Mouse (Mus musculus) forebrain, embryonic 13.5 days (tissue): ENCODE measurements around the gene Wdr4. TPM values are rescaled to one million over a fixed set of nuclear protein-coding genes. Genes with fewer than 3 reads are reported as not detected.

Experiments used
- ATAC-seq: fragments of 200-750 bp; cut with Nextera tagmentation; 2 replicates; pipeline ENCODE4 v1.8.0; 2017
- H3K27ac ChIP-seq: fragments of 300-500 bp; sonication (generic); 2 replicates; pipeline ENCODE4 v1.5.1; 2015; ENCODE audit warnings: inconsistent platforms, mild to moderate bottlenecking, moderate library complexity
- H3K27me3 ChIP-seq: fragments of 300-500 bp; sonication (generic); 2 replicates; pipeline ENCODE4 v1.6.1; 2015; ENCODE audit warnings: mild to moderate bottlenecking, inconsistent platforms
- H3K36me3 ChIP-seq: fragments of 300-500 bp; sonication (generic); 2 replicates; pipeline ENCODE4 v1.6.1; 2015; ENCODE audit warnings: mild to moderate bottlenecking, inconsistent platforms; ENCODE audit not compliant: poor library complexity, severe bottlenecking
- H3K4me1 ChIP-seq: fragments of 300-500 bp; sonication (generic); 2 replicates; pipeline ENCODE4 v1.6.1; 2015; ENCODE audit warnings: inconsistent platforms
- H3K4me2 ChIP-seq: fragments of 300-500 bp; sonication (generic); 2 replicates; pipeline ENCODE4 v1.6.1; 2015; ENCODE audit warnings: inconsistent platforms, mild to moderate bottlenecking, moderate library complexity
- H3K4me3 ChIP-seq: fragments of 300-500 bp; sonication (generic); 2 replicates; pipeline ENCODE4 v1.5.1; 2015; ENCODE audit warnings: mild to moderate bottlenecking, inconsistent platforms
- H3K9ac ChIP-seq: fragments of 300-500 bp; sonication (generic); 2 replicates; pipeline ENCODE4 v1.6.1; 2015; ENCODE audit warnings: mild to moderate bottlenecking, inconsistent platforms
- H3K9me3 ChIP-seq: fragments of 300-500 bp; sonication (generic); replicated peaks from 2 replicates; pipeline ENCODE4 v1.6.1; 2016; ENCODE audit warnings: inconsistent platforms
- WGBS: fragments of 180-500 bp; shearing (Covaris S2); methylation state at CpG from one replicate; pipeline ENCODE4 v1.1.7; 2015; 5-methylcytosine and 5-hydroxymethylcytosine counted together
- polyA plus RNA-seq: library from polyadenylated mRNA; unstranded; fragments of >200 nt; fragmentation: Nextera tagmentation; extraction: Ambion mirVana; gene quantifications from 2 replicates; pipeline ENCODE4 v1.2.1, GENCODE M21; 2015

The Wdr4 gene
- polyA plus RNA-seq, 1 experiment from 2014 or later = 37.9 TPM

DNA sequence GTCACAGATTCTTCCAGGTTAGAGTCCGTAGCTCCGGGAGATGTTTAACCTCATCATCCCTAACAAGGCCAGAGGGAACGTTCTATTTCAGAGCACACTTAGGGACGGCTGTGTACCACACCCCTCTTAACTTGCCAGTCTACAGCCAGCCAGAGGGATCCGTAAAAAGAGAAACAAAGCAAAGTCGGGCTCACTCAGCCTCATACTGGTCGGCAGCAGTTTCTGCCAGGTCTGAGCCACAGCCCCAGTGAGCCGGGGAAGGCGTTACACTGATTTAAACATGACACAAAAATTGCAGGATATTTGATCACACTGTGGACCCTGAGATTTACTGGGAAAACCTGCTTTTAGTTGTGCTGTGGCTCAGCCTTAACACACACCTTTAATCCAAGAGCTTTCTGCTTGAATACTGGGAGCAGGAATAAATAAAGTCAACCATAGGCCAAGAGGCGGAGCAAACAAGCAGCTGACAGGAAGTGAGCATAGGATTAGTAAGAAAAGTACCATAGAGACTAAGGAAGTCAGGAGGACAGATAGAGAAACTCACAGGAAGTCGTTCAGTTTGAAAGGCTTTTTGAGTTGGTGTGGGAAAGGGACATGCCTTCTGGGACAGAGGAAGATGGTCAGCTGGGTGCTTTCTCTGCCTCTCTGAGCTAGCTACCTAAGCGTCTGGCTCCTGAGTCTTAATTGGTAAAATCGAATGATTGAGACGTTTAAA is 11.8 kb upstream of the Wdr4 start:
- H3K36me3 ChIP-seq = peaks cover 41% of the 10 kb centered on the region
- ATAC-seq = no peak
- H3K27me3 ChIP-seq = no peaks in the 10 kb centered on the region
- H3K27ac ChIP-seq = peak overlapping the region; percentile 17; the same call in 1 of the 2 replicates
- no peaks in the 10 kb centered on the region for H3K9me3 ChIP-seq
- peaks cover 20% of the 10 kb centered on the region for H3K4me1 ChIP-seq
- H3K4me2 ChIP-seq = no peak overlapping the region
- H3K4me3 ChIP-seq = no peak overlapping the region
- WGBS = 93% methylated on average over 14 of the region's 14 CpGs
- H3K9ac ChIP-seq = no peak overlapping the region

DNA sequence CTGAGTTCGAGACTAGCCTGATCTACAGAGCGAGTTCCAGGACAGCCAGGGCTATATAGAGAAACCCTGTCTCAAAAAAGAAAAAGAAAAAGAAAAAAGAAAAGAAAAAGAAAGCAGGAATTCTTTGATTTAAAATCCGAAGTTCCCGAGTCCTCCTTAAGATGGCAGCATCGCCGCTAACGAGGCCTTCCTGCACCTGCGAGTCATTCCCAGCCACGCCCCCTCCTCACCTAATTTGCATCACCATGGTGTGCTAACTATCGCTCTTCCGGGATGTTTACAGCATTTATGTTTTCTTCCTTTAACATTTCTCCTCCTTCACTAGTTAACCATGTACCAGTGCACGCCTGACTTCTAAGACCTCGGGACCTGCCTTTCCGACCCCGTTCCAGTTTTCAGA is 9.5 kb upstream of the Wdr4 start:
- Histone ChIP-seq H3K36me3 (peaks cover 49% of the 10 kb centered on the region), H3K9me3 (no peaks in the 10 kb centered on the region), H3K4me3 (no peak overlapping the region), H3K9ac (no peak overlapping the region), H3K4me1 (peaks cover 5% of the 10 kb centered on the region; the same call in 1 of the 2 replicates), H3K27me3 (no peaks in the 10 kb centered on the region), H3K27ac (no peak overlapping the region), H3K4me2 (peak overlapping the region; percentile 35)
- 26% methylated on average over 15 of the region's 15 CpGs for WGBS
- ATAC-seq = peak; percentile 75; the same call in 1 of the 2 replicates

DNA sequence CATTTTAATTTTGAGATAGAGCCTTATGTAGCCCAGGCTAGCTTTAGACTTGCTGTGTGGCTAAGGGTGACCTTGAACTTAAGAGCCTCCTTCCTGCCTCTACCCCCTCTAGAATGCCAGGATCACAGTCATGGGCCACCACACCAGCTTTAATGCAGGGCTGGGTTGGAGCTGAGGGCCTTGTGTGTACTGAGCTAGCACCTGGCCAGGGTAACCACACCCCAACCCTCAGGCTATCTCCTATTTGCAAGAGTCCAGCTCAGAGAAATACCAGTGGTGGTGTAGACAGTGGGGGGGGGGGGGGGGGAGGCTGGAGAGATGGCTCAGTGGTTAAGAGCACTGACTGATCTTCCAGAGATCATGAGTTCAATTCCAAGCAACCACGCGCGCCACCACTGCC is 6.0 kb upstream of the Wdr4 start:
- no peak overlapping the region for H3K9ac ChIP-seq
- 100% methylated on average over 3 of the region's 3 CpGs for WGBS
- no peak overlapping the region for H3K27ac ChIP-seq
- no peak overlapping the region for H3K4me2 ChIP-seq
- no peaks in the 10 kb centered on the region for H3K27me3 ChIP-seq
- H3K36me3 ChIP-seq = peaks cover 53% of the 10 kb centered on the region
- H3K4me1 ChIP-seq = peaks cover 22% of the 10 kb centered on the region
- H3K4me3 ChIP-seq = no peak overlapping the region
- ATAC-seq = no peak
- no peaks in the 10 kb centered on the region for H3K9me3 ChIP-seq

DNA sequence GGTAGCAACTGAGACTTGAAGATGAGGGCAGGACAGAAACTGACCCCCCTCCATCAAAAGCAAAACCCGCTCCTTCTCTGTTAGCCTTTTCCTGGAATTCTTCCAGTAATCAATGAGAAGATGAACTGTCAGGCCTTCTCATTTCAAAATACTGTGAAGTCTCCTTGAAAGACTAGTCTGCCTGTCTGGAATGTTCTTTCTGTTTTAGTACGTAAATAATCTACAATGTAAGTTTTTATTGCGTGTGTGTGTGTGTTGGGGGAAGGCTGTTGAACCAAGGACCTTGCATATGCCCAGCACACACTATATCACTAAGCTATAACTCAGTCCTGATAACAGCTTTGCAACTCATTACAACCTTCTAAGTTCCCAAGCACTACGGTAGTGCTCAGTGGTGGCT is 5.3 kb upstream of the Wdr4 start:
- Histone ChIP-seq H3K4me2 (no peak overlapping the region), H3K4me1 (peaks cover 27% of the 10 kb centered on the region), H3K27me3 (no peaks in the 10 kb centered on the region), H3K27ac (no peak overlapping the region), H3K4me3 (no peak overlapping the region), H3K9me3 (no peaks in the 10 kb centered on the region), H3K9ac (no peak overlapping the region), H3K36me3 (peaks cover 49% of the 10 kb centered on the region)
- no peak for ATAC-seq
- WGBS = 96% methylated on average over 4 of the region's 4 CpGs

DNA sequence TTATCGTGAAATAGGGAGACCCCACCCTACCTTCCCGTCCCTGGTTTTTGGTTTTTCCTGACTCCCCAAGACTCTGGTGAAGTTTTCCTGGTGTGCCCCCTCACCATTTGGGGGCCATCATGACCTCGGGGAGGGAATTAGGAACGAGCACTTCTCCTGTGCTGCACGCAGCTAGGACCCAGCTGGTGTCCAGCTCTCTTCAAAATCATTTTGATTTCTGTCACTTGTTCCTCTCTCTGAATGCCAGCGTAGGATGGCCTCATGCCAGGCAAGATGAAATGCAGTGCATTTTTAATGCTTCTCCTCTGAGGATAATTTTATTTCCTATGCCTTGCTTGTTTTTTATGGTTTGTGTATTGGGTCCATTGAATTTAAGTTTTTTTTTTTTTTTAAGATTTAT is 2.2 kb upstream of the Wdr4 start:
- no peaks in the 10 kb centered on the region for H3K9me3 ChIP-seq
- peak overlapping the region; percentile 78 for H3K27ac ChIP-seq
- 81% methylated on average over 6 of the region's 6 CpGs for WGBS
- no peaks in the 10 kb centered on the region for H3K27me3 ChIP-seq
- peak overlapping the region; percentile 77; the same call in 1 of the 2 replicates for H3K4me2 ChIP-seq
- peaks cover 27% of the 10 kb centered on the region for H3K36me3 ChIP-seq
- H3K4me1 ChIP-seq = peaks cover 23% of the 10 kb centered on the region
- no peak overlapping the region for H3K4me3 ChIP-seq
- H3K9ac ChIP-seq = no peak overlapping the region
- ATAC-seq = no peak

DNA sequence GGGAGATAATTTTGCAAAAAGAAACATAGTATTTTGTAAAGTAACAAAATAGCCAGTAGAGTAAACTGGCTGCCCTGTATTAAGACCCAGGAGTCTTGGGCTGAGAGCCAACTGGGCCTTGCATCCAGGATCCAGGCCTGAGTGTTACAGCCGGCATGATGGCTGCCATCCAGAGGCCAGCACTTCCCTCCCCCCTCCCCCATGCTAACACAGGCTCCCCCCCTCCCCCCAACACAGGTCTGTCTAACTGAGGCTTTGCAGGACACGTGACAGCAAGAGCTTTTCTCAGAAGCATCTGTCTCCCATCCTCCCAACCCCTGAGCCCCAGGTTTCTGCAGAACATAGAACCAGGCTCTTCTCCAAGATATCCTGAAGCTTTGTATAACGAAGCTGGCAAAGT is 1.1 kb upstream of the Wdr4 start:
- Histone ChIP-seq H3K9ac (peak overlapping the region; percentile 76; the same call in 1 of the 2 replicates), H3K9me3 (no peaks in the 10 kb centered on the region), H3K27ac (peak overlapping the region; percentile 78), H3K27me3 (no peaks in the 10 kb centered on the region), H3K4me1 (peaks cover 23% of the 10 kb centered on the region), H3K36me3 (peaks cover 23% of the 10 kb centered on the region), H3K4me3 (peak overlapping the region; percentile 72), H3K4me2 (peak overlapping the region; percentile 77)
- ATAC-seq = peak; percentile 20; the same call in 1 of the 2 replicates
- WGBS = 14% methylated on average over 3 of the region's 3 CpGs

DNA sequence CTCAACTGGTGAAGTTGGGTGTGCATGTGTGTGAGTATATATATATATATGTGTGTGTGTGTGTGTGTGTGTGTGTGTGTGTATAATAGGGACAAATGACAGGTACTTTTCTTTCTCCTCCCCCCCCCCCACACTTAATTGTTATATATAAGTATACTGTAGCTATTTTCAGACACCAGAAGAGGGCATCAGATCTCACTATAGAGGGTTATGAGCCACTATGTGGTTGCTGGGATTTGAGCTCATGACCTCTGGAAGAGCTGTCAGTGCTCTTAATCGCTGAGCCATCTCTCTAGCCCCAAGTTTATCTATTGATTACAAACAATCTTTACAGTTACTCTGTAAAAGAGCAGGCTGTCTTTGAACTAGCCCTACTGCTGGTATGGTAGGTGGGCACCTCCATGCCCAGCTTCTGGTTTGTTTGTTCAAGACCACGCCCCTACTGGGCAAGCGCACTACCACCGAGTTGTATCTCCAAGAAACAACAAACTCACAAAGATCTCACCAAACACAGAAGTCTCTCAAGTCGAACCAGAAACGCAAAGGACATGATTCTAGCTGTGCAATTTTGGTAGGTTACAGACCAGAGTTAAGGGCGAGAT is 335 bp downstream of the Wdr4 start:
- ATAC-seq = peak; percentile 65
- Histone ChIP-seq H3K4me2 (peak overlapping the region; percentile 77), H3K4me3 (peak overlapping the region; percentile 72), H3K27ac (no peak overlapping the region), H3K9ac (peak overlapping the region; percentile 76), H3K9me3 (no peaks in the 10 kb centered on the region), H3K4me1 (peaks cover 23% of the 10 kb centered on the region), H3K36me3 (peaks cover 15% of the 10 kb centered on the region), H3K27me3 (no peaks in the 10 kb centered on the region)
- WGBS = 2% methylated on average over 7 of the region's 7 CpGs

DNA sequence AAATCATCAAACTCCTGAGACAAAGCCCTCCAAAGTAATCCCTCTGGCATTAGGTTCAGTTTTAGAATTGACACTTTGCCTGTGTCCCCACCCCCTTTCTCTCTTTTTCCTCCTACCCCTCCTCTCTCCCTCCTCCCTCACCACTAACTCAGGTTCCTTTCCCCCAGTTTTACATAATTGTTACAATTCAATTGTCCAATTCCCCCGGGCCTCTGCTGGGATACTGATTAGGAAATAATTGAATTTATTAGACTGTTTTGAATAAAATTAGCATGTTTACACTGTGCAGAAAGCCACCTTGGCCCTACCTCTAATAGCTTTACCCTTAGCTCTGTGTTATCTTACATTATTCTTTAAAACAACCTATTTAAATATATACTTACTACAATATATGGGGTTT is 5.1 kb downstream of the Wdr4 start:
- Histone ChIP-seq H3K4me2 (no peak overlapping the region), H3K4me1 (peaks cover 10% of the 10 kb centered on the region), H3K36me3 (peaks cover 3% of the 10 kb centered on the region; the same call in 1 of the 2 replicates), H3K9me3 (no peaks in the 10 kb centered on the region), H3K27ac (no peak overlapping the region), H3K27me3 (no peaks in the 10 kb centered on the region), H3K4me3 (no peak overlapping the region), H3K9ac (no peak overlapping the region)
- 59% methylated on average over 1 of the region's 1 CpGs for WGBS
- ATAC-seq = no peak

DNA sequence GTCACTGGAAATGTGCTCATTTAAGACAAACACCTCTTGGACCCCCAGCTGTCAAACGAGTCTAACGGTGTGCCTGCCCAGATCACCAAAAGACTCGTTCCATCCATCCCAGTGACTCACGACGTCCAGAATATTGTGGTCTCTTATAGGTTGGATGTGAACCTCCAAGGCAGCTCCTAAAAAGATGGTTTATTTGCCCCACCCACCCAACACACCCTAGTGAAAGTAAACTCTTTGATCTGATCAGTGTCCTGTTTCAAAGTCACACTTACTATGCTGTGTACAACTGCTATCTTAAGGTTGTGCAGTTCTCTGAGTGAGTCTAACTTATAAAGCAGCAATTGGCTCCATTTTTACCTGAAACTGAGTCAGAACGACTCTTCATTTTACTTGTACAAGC is 7.2 kb downstream of the Wdr4 start:
- H3K4me2 ChIP-seq = peak overlapping the region; percentile 86
- H3K36me3 ChIP-seq = peaks cover 24% of the 10 kb centered on the region
- H3K4me3 ChIP-seq = peak overlapping the region; percentile 81
- peak; percentile 22; the same call in 1 of the 2 replicates for ATAC-seq
- peaks cover 10% of the 10 kb centered on the region for H3K4me1 ChIP-seq
- no peaks in the 10 kb centered on the region for H3K9me3 ChIP-seq
- H3K27ac ChIP-seq = peak overlapping the region; percentile 78
- H3K27me3 ChIP-seq = no peaks in the 10 kb centered on the region
- 23% methylated on average over 6 of the region's 6 CpGs for WGBS
- peak overlapping the region; percentile 79 for H3K9ac ChIP-seq

DNA sequence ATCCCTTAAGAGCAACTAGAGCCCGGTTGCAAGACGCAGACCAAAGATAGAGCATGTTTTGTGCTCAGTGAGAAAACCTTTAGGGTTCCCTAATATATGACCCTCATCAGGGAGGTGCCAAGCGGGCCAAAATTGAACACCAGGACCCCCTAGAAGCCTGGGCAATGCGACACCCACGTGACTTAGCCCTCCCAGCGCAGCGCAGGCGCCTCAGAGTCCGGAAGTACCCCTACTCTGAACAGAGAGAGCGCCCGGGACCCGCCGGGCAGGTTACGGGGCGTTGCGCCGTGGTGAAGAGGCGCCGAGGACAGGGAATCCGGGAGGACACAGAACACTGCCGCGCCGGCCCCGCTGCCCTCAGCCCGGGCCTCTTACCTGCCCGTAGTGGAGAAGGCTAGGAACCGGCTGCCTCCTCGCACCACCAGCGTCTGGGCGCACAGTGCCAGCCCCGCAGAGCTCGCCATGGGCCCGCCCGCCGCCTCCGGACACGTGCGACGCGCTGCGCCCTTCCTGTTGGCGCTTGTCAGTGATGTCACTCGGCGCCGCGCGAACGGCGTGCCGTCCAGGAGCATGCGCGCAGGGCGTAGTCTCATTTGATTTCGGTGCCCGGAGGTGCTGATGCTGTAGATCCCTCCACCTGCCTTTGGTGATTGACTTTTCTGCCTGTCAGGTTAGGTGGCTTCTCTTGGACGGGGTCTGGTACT is 7.8 kb downstream of the Wdr4 start:
- Histone ChIP-seq H3K27me3 (no peaks in the 10 kb centered on the region), H3K9me3 (no peaks in the 10 kb centered on the region), H3K4me3 (peak overlapping the region; percentile 81), H3K27ac (peak overlapping the region; percentile 78), H3K36me3 (peaks cover 30% of the 10 kb centered on the region), H3K4me1 (peaks cover 10% of the 10 kb centered on the region), H3K4me2 (peak overlapping the region; percentile 86), H3K9ac (peak overlapping the region; percentile 79)
- under 1% methylated on average over 56 of the region's 56 CpGs for WGBS
- peak; percentile 97 for ATAC-seq

DNA sequence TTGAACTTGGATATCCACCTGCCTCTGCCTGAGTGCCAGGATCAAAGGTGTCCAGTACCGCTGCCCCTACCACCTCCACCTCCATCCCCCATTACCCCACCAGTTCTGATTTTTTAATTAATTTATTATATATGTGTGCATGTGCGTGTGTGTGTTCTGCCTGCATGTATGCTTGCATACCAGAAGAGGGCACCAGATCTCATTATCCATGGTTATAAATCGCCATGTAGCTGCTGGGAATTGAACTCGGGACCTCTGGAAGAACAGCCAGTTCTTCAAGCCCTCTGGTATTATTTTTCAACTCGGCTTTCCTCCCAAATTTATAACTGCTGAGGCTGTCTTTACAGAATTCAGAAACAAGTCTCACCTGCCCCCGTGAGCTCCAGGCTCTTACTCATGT is 8.8 kb downstream of the Wdr4 start:
- Histone ChIP-seq H3K9ac (no peak overlapping the region), H3K4me1 (peaks cover 10% of the 10 kb centered on the region), H3K9me3 (no peaks in the 10 kb centered on the region), H3K4me3 (peak overlapping the region; percentile 81), H3K27me3 (no peaks in the 10 kb centered on the region), H3K27ac (no peak overlapping the region), H3K4me2 (peak overlapping the region; percentile 86), H3K36me3 (peaks cover 39% of the 10 kb centered on the region)
- ATAC-seq = no peak
- WGBS = 94% methylated on average over 6 of the region's 6 CpGs

DNA sequence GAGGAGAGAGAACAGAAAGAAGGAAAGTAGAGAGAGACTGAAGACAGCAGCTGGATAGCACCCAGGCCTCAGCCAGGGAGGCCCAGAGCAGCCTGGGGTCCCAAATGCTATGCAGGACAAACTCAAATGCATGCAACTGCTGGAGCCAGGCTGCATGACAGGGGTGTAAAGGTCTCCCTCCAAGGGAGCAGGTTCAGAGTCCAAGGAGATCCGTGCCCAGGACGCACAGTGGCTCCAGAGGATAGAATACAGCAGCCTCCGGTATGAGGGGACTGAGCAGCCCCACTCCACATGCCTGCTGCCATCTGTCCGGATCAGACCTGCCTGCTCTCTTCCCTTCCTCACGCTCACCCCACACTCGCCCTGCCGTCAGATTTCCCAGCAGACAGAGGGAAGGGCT is 13.5 kb downstream of the Wdr4 start:
- ATAC-seq = no peak
- Histone ChIP-seq H3K27ac (no peak overlapping the region), H3K27me3 (no peaks in the 10 kb centered on the region), H3K9ac (no peak overlapping the region), H3K4me2 (no peak overlapping the region), H3K36me3 (peaks cover 82% of the 10 kb centered on the region), H3K4me3 (no peak overlapping the region), H3K4me1 (peaks cover 13% of the 10 kb centered on the region), H3K9me3 (no peaks in the 10 kb centered on the region)
- 92% methylated on average over 7 of the region's 7 CpGs for WGBS
